Mouse (Mus musculus): Measurements from ENCODE around the gene Atf4. TPM values are rescaled to one million over a fixed set of nuclear protein-coding genes. Genes with fewer than 3 reads are reported as not detected.
A peak's percentile ranks its signal among the peaks of the same experiment; 100 is the strongest.

The Atf4 gene
- total RNA-seq, 2 experiments from 2014 or later = 104 to 111 TPM

DNA sequence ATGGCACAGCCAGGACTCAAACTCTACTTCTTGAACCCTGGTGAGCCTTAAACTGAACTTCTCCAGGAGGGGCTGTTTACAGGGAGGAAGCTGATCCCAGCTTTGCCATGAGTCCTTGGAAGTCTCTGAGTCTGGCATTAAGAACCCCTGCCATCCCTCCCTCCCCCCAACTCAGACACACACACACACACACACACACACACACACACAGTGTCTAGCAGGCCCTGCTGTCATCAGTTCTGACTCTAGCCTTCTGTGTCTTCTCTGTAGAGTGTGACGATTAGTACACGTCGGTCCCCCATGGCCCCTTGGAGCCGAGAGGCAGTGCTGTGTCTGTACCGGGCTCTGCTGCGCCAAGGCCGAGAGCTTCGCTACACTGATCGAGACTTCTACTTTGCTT lies 19.4 kb upstream of the Atf4 start, which contains the start of gene AC140267.1:
Gene AC140267.1 (plus strand): TSS at position 301 of the 400 bp plus-strand sequence.
- DNase-seq (ENCODE audit: low spot score in 2 of 2) = no peak
- intact Hi-C loops (cut with DNase I) = loop anchor here (2.0 kb wide), 1 partner anchor 19 kb away; the partner anchor contains the start of gene Atf4

DNA sequence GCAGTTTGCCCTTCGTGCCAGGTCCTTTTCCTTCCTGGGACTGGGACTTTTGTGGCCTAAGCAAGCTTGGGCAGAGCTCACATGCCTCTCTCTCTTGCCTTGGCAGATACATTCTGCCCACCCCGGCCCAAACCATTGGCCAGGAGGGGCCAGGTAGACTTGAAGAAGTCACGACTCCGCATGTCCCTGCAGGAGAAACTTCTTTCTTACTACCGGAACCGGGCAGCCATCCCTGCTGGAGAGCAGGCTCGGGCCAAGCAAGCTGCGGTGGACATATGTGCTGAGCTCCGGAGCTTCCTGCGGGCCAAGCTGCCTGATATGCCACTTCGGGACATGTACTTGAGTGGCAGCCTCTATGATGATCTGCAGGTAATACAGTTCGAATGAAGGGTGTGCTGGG lies 6.8 kb upstream of the Atf4 start:
- DNase-seq (ENCODE audit: low spot score in 2 of 2) = no peak
- intact Hi-C loops (cut with DNase I) = no loop called here

- intact Hi-C loops (cut with DNase I) = no loop called here
- no peak for DNase-seq (ENCODE audit: low spot score in 2 of 2)
Measured at GRCm38 (mm10) chr15:80248596-80248995, 6.4 kb upstream of the Atf4 start.

- intact Hi-C loops (cut with DNase I) = no loop called here
- DNase-seq (ENCODE audit: low spot score in 2 of 2) = no peak
Measured at GRCm38 (mm10) chr15:80249672-80250071, 5.3 kb upstream of the Atf4 start.

GRCm38 (mm10) chr15:80250586-80250985 lies 4.4 kb upstream of the Atf4 start:
- no peak for DNase-seq (ENCODE audit: low spot score in 2 of 2)
- intact Hi-C loops (cut with DNase I) = no loop called here

DNA sequence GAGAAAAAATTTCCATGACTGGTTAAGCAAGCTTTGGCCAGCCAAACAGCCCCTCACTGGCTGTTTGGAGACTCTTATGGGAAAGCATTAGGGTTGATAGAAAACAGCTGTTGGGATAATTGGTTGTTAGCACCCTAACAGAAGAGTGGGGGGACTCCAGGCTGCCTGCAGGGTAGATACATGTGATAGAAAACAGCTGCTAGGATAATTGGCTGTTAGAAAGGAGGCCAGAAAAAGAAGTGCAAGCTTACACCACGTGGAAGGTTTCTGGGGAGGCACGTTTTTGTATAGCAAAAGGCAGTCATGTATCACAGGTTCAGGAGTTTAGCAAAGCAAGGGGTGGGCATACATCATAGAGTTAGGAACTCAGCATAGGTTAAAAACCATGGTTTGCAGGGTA lies 1.5 kb upstream of the Atf4 start:
- intact Hi-C loops (cut with DNase I) = no loop called here
- DNase-seq (ENCODE audit: low spot score in 2 of 2) = no peak

GRCm38 (mm10) chr15:80254207-80254606 lies 777 bp upstream of the Atf4 start:
- intact Hi-C loops (cut with DNase I) = loop anchor here (2.0 kb wide), 1 partner anchor 19 kb away; the partner anchor contains the start of genes AC140267.1 and Mief1
- peak in 1 of 2 experiments; percentile 56 for DNase-seq (ENCODE audit: low spot score in 2 of 2)

GRCm38 (mm10) chr15:80255646-80256121 lies 700 bp downstream of the Atf4 start:
- DNase-seq (ENCODE audit: low spot score in 2 of 2) = peak; percentile 61 to 64
- intact Hi-C loops (cut with DNase I) = loop anchor here (2.0 kb wide), 1 partner anchor 21 kb away; the partner anchor contains the start of genes AC140267.1 and Mief1

DNA sequence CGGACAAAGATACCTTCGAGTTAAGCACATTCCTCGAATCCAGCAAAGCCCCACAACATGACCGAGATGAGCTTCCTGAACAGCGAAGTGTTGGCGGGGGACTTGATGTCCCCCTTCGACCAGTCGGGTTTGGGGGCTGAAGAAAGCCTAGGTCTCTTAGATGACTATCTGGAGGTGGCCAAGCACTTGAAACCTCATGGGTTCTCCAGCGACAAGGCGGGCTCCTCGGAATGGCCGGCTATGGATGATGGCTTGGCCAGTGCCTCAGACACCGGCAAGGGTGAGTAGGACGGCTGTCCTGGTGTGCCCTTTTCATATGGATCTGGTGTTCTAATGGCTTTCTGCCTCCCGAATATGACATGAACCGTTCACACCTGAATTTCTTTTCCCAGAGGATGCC lies 1.3 kb downstream of the Atf4 start:
- intact Hi-C loops (cut with DNase I) = no loop called here
- no peak for DNase-seq (ENCODE audit: low spot score in 2 of 2)

DNA sequence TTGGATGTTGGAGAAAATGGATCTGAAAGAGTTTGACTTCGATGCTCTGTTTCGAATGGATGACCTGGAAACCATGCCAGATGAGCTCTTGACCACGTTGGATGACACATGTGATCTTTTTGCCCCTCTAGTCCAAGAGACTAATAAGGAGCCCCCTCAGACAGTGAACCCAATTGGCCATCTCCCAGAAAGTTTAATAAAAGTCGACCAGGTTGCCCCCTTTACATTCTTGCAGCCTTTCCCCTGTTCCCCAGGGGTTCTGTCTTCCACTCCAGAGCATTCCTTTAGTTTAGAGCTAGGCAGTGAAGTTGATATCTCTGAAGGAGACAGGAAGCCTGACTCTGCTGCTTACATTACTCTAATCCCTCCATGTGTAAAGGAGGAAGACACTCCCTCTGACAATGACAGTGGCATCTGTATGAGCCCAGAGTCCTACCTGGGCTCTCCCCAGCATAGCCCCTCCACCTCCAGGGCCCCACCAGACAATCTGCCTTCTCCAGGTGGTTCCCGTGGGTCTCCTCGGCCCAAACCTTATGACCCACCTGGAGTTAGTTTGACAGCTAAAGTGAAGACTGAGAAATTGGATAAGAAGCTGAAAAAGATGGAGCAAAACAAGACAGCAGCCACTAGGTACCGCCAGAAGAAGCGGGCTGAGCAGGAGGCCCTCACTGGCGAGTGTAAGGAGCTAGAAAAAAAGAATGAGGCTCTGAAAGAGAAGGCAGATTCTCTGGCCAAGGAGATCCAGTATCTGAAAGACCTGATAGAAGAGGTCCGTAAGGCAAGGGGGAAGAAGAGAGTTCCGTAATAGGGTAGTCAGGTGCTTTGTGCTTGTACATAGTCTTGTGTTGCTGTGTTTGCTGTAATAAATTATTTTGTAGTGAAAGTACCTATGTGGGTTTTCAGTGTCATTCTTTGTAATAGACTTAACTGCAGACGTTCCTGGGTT lies 1.9 kb downstream of the Atf4 start:
- no peak for DNase-seq (ENCODE audit: low spot score in 2 of 2)
- intact Hi-C loops (cut with DNase I) = no loop called here

DNA sequence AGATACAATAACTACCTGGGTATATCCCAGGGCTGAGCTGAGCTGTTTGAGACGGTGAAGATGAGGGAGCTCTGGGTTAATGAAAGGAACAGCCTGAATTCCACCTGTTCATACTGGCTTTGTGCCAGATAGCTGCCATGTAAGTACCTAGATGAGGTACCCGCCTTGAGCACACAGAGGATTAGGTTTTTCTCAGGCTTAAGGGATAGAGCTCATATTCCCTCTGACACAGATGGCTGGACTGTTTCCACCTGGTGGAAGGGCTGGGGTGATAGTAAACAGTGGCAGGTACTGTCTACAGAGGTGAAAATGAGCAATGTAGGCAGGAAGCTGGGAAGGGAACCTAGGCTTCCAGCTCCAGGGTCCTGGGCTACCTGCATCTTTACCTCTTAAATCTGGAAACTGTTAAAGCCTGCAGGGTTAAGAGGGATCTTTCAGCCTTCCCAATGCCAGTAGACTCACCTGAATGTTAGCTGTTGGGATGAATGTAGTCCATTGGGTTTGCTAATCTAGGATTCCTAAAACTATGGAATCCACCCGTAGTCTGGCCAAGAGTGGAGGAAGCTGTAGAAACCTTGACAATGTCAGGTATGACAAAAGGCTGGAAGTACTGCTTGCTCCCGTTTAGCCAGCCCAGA lies 2.7 kb downstream of the Atf4 start:
- intact Hi-C loops (cut with DNase I) = no loop called here
- DNase-seq (ENCODE audit: low spot score in 2 of 2) = no peak

- intact Hi-C loops (cut with DNase I) = no loop called here
- peak in 1 of 2 experiments; percentile 38 for DNase-seq (ENCODE audit: low spot score in 2 of 2)
Measured at GRCm38 (mm10) chr15:80258240-80259170, 3.5 kb downstream of the Atf4 start.

- intact Hi-C loops (cut with DNase I) = loop anchor here (5.0 kb wide), 1 partner anchor 32 kb away; no protein-coding TSS in a partner anchor
- no peak for DNase-seq (ENCODE audit: low spot score in 2 of 2)
Measured at GRCm38 (mm10) chr15:80259406-80260045, 4.5 kb downstream of the Atf4 start.

GRCm38 (mm10) chr15:80260677-80261076 lies 5.7 kb downstream of the Atf4 start:
- intact Hi-C loops (cut with DNase I) = loop anchor here (5.0 kb wide), 1 partner anchor 33 kb away; no protein-coding TSS in a partner anchor
- DNase-seq (ENCODE audit: low spot score in 2 of 2) = peak; percentile 82 to 85

DNA sequence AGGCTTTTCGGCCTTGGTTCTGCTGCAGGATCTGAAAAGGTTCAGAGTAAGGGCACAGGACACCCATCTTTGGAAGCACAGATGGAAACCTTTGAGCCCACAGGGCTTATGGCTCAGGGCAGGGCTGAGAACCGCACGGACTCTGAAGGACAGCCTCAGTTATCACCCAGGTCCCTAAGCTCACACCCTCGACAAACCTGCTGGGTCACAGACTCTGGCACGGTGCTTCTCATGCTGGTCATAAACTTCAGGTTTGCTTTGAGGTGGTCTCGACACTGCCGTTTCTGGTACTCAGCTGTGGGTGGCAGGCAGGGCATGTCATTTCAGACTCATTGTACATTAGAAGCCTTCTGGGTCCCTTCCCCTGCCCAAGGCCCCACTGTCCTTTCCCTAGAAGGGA lies 6.1 kb downstream of the Atf4 start:
- intact Hi-C loops (cut with DNase I) = loop anchor here (5.0 kb wide), 1 partner anchor 34 kb away; no protein-coding TSS in a partner anchor
- DNase-seq (ENCODE audit: low spot score in 2 of 2) = no peak

DNA sequence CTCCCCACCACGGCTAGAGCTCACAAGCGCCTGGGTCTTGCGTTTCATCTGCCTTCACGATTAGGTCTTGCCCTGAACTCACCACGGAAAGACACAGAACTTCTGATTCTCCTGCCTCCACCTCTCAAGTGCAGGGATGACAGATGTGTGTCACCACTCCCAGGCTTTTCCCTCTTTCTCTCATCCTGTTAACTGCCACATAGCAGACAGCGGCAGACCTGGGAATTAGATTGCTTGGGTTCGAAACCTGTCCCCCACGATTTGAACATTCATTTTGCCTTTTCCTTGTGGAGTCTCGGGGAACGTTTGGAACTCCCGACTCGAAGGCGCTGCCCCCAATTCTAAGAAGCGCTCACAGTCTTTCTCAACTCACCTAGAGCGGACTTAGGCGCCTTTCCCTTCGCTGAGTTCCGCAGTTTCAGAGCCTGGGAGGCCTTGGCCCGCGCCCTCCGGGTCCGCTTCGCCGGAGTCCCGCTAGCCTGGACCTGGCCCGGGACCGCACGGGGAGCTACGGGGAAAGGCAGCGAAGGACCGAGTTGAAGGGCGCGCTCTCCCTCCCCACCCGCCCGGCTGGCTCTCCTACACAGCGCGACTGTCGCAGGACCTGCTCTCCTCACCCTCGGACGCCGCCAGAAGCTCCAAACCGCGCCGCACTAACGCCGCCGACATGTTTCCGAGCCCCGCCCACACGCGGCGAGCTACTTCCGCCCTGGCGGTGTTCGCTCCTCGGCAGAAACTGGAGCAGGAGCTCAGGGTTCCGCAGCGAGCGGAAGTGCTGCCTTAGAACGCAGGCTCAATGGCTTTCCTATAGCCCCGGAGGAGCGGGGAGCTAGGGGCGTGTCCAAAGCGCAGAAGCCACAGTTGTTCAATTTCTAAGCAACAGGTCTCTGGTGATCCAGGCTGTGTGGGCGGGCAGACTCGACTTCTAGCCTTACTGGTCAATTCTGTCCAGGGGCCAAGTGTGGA lies 8.9 kb downstream of the Atf4 start, which contains the start of gene Rps19bp1:
Gene Rps19bp1 (minus strand): TSS at position 706 of the 966 bp plus-strand sequence.
- peak; percentile 86 to 92 for DNase-seq (ENCODE audit: low spot score in 2 of 2)
- intact Hi-C loops (cut with DNase I) = loop anchor here (5.0 kb wide), 1 partner anchor 37 kb away; no protein-coding TSS in a partner anchor

DNA sequence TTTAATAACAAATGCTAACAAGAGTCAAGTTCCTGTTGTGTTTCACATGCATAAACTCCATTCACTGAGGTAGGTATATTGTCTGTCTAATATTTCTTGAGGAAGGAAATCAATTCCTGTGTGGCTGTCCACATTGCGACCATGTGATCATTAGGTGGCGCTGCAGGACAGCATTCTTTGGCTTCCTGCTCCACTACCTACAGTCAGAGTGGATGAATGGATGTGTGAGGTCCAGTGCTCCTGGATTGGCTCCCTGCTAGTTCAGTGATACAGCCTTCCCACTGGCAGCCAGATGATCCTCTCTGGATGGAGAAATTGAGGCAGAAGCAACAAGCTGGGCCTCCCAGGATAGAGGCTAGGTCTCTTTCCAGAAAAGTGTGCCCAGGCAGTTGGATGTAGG lies 11.3 kb downstream of the Atf4 start:
- peak; percentile 89 to 91 for DNase-seq (ENCODE audit: low spot score in 2 of 2)
- intact Hi-C loops (cut with DNase I) = loop anchor here (1.0 to 2.0 kb wide), 2 partner anchors 427 to 438 kb away; no protein-coding TSS in a partner anchor

Measured in left cerebral cortex, postnatal 25 days (tissue).